Mouse (Mus musculus) ovary, adult 10 weeks (tissue): ENCODE results near the gene Olfr916. TPM values are rescaled to one million over a fixed set of nuclear protein-coding genes. Genes with fewer than 3 reads are reported as not detected.

ENCODE experiments used
- polyA plus RNA-seq: library from polyadenylated mRNA; stranded (reverse); fragments of 350-450 nt; fragmentation: Illumina TruSeq; extraction: RNeasy Lipid Tissue Mini Kit (QIAGEN cat#74804); gene quantifications from one replicate; pipeline ENCODE4 v1.2.3, GENCODE M21; 2014

Gene Olfr916
- not detected for polyA plus RNA-seq

GRCm38 (mm10) chr9:38659775-38660174 lies at the start of gene Olfr916:
Olfr916 (minus strand) TSS chr9:38659875.

GRCm38 (mm10) chr9:38674501-38674900 lies 14.8 kb upstream of the Olfr916 start, which contains the start of gene Olfr918:
Olfr918 (minus strand) TSS chr9:38674601.

GRCm38 (mm10) chr9:38665742-38666141 lies 6.1 kb upstream of the Olfr916 start, which contains the start of gene Olfr917:
Olfr917 (minus strand) TSS chr9:38665842.

Other genes starting within 250 kb of the Olfr916 start
- gene Olfr901, start 230.4 kb downstream of the Olfr916 start, polyA plus RNA-seq: not detected
- gene Olfr902, start 212.2 kb downstream of the Olfr916 start, polyA plus RNA-seq: not detected
- gene Olfr904, start 196.7 kb downstream of the Olfr916 start, polyA plus RNA-seq: not detected
- gene Olfr905, start 188.8 kb downstream of the Olfr916 start, polyA plus RNA-seq: not detected
- not detected for gene Olfr906, start 172.8 kb downstream of the Olfr916 start, polyA plus RNA-seq
- not detected for gene Olfr907, start 164.1 kb downstream of the Olfr916 start, polyA plus RNA-seq
- not detected for gene Olfr911-ps1, start 138.3 kb downstream of the Olfr916 start, polyA plus RNA-seq
- gene Olfr910, start 122.0 kb downstream of the Olfr916 start, polyA plus RNA-seq: not detected
- gene Olfr912, start 79.7 kb downstream of the Olfr916 start, polyA plus RNA-seq: not detected
- not detected for gene Olfr913, start 67.1 kb downstream of the Olfr916 start, polyA plus RNA-seq
- not detected for gene Olfr914, start 54.8 kb downstream of the Olfr916 start, polyA plus RNA-seq
- gene Olfr917, start 6.0 kb upstream of the Olfr916 start, polyA plus RNA-seq: not detected
- gene Olfr918, start 14.7 kb upstream of the Olfr916 start, polyA plus RNA-seq: not detected
- gene Olfr919, start 43.8 kb upstream of the Olfr916 start, polyA plus RNA-seq: not detected
- gene Vwa5a, start 58.4 kb upstream of the Olfr916 start, polyA plus RNA-seq: 116 TPM
- gene Olfr920, start 92.4 kb upstream of the Olfr916 start, polyA plus RNA-seq: 0.80 TPM
- not detected for gene Olfr921, start 113.2 kb upstream of the Olfr916 start, polyA plus RNA-seq
- gene Olfr922, start 154.7 kb upstream of the Olfr916 start, polyA plus RNA-seq: not detected
- not detected for gene Olfr923, start 166.7 kb upstream of the Olfr916 start, polyA plus RNA-seq
- not detected for gene Olfr924, start 184.6 kb upstream of the Olfr916 start, polyA plus RNA-seq
- not detected for gene Olfr26, start 195.2 kb upstream of the Olfr916 start, polyA plus RNA-seq
- not detected for gene Olfr926, start 217.3 kb upstream of the Olfr916 start, polyA plus RNA-seq